Mouse (Mus musculus) layer of hippocampus, postnatal 14 days (tissue): ENCODE measurements around the gene Kctd18. TPM values are rescaled to one million over a fixed set of nuclear protein-coding genes. Genes with fewer than 3 reads are reported as not detected.

Source experiments
- DNase-seq, 2 experiments: peaks; one replicate each; pipeline ENCODE4 v3.0.0; 2021 to 2022; ENCODE audit warnings: low spot score in 2 of 2, mixed read lengths in 1 of 2
- total RNA-seq, 2 experiments: library from RNA; stranded (reverse); gene quantifications; 2 replicates each; pipeline ENCODE4 v1.2.3; 2021

The Kctd18 gene
- total RNA-seq, 2 experiments from 2014 or later, result 18.3 to 21.2 TPM

DNA sequence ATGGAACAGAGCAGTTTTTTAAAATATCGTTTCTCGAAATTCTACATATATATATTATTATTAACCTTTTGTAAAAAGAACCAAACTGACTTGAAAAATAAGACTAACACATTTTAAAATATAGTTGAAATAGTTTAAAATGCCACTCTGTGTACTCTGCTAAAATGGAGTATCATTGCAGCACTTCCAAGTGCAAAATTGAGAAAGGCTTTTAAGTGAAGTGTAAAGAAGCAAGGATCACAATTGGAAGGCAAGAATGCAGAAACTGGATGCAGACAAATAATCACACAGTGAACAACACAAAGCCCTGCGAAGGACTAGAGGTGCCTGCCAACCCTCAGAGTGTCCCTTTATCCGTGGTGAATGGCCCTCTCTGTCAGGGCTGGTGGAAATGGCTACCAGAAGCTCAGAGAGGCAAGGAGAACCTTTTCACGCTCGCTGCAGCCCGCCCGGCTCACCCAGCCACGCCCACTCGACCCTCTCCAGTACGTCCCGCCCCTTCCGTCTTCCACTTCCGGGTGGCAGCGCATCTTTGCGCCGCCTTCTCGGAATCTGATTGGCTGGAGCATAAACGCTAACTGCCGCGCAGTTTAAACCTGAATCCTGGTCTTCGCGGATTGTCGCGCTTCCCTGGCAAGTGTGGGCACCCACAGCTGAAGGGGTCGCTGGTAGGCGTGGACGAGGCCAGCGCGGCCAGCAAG, 23.2 kb downstream of the Kctd18 start, which contains the start of gene Sgo2a:
Gene Sgo2a (plus strand): TSS at position 540 of the 701 bp plus-strand sequence.
- DNase-seq, result peak; percentile 85 to 92

DNA sequence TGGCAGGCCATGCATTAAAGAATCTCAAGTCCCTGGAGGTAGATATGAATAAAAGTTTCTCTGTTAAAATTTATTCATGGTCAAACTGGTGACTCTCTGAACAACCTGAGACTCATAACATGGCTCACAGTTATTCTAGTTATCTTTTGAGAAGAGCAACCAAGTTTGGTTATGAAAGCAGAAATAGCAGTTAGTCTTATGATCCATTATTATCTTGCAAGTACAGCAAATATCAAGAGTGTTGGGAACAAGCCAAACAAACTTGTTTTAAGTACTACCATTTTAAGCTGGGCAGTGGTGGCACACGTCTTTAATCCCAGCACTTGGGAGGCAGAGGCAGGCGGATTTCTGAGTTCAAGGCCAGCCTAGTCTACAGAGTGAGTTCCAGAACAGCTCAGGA, 27.5 kb downstream of the Kctd18 start:
- no peak for DNase-seq

DNA sequence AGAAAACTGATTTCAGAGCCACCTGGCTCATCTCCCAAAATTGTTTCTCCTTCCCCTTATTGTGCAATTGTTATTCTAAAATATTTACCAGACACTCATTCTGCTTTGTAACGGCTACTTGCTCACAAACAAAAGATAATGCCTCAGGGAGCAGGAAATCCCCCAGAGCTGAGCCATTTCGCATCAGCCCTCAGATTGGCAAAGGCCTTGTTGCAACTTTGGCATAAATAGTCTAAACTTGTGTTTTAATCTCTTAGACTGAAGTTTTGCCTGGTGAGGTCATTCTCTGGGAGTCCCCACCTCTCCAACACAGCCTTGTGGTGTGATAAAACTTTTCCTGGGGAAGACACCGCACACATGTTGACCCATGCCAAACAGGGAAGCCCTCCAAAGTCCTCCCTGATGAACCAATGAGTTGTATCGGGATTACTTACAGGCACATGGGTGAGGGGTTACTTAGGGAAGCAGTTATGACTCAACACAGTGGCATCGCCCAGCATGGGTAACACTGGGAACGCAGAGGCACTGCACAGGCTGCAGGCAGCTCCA, 29.6 kb downstream of the Kctd18 start:
- DNase-seq, result no peak

DNA sequence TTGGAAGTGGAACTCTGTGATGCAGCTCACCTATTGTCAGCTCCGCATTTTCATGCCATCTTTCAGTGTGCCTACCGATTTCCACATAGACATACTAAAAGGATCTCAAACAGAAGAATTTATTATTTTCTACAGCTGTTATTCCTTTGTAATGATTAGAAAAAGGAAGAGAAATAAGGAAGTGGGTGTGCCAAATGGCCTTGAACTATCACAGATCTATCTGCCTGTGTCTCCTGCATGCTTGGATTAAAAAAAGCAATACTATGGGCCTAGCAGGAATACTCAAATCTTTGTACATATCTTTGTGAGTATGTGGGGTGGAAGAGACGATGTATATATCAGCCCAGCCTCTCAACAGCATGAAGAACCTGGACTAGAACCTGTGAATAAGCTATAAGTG, 41.9 kb downstream of the Kctd18 start:
- no peak for DNase-seq

DNA sequence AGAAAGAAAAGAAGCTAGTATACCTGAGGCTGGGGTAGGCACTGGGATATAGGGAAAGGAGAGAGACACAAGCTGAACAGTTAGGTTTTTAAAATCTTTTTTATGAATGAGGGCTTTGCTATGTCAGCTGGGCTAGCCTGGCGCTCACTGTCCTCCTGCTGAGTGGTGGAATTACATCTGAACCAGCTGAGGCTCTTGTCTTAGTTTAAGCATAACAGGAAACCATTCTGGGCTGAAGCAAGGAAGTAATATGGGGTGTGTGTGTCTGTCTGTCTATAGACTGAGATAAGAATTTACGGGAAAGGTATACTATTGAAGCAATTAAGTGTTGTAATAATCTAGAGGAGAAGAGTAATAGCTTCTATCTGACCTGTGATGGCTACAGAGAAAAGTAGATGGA, 47.2 kb downstream of the Kctd18 start:
- no peak for DNase-seq

DNA sequence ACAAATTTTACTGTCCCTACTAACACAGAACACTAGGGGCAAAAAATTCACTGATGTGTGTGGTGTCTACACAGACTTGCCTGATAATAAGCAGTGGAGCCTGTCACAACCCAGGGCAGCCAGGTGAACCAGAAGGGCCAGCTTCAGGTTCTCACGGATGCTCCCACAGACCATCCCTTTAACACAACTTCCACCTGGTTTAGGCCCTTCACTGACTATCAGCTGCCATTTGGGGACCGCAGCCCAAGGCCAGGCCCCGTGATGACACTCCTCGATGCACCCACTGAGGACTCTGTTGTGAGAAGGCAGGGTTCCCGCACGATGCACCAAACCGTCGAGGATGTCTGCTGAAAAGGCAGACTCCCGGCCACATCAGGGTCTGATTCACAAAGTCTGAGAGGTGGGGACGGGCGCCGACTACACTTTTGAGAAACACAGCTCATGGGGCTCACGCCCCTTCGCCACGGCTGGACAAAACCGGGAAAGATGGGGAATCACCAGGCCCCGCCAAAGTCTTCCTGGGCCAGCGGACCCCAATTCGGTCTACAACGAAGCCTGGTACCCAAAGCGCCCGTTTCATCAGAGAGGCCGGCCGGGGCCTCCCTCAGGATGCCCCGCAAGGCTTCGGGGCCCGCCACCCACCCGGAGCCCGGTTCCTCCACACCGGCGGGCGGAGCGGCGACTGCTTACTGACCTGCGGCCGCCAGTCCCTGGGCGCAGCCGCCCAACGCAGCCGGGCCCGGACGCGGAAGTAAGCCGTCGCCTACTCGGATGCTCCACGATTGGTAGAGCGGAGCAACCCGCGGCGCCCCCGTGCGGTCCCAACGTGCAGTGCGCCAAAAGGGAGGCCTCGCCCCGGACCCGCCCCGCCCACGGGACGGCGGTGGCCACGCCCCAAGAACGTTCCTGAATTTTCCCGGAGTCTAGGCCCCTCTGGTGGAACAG, 49.2 kb downstream of the Kctd18 start:
- peak; percentile 94 to 96 for DNase-seq

DNA sequence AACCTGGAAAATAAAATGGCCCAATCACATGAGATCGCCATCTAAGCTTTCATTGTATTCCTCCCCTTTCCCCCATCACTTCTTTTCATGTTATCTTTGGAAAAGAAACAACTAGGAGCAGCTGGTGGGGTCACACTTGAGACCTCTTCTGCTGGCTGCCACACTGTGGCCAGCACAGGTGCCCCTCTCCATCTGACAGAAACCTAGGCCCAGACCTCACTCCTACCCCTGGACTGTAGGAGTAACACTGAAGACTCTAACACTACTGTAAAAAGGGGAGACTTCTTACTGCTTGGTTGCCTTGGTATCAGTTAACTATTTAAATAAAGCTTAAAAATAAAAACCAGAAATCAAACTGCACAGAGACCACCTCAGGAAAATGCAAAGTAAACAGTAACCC, 63.0 kb downstream of the Kctd18 start:
- DNase-seq, result no peak

DNA sequence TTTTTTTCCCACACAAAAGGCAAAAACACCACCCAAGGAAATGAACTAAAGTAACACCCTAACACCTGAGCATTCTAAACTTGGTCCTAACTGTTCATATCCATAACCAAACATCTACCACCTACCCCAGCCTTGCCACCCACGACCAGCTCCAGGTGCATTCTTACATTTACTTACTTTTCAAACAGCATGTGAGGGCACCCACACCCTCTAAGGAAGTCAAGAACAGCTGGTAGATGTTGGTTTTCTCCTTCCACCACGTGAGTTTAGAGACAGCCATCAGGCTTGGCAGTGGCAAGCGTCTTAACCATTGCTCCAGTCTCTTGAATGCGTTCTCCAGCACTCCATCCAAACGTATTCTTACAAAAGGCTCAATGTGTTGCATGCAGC, 64.4 kb downstream of the Kctd18 start:
- DNase-seq, result no peak

DNA sequence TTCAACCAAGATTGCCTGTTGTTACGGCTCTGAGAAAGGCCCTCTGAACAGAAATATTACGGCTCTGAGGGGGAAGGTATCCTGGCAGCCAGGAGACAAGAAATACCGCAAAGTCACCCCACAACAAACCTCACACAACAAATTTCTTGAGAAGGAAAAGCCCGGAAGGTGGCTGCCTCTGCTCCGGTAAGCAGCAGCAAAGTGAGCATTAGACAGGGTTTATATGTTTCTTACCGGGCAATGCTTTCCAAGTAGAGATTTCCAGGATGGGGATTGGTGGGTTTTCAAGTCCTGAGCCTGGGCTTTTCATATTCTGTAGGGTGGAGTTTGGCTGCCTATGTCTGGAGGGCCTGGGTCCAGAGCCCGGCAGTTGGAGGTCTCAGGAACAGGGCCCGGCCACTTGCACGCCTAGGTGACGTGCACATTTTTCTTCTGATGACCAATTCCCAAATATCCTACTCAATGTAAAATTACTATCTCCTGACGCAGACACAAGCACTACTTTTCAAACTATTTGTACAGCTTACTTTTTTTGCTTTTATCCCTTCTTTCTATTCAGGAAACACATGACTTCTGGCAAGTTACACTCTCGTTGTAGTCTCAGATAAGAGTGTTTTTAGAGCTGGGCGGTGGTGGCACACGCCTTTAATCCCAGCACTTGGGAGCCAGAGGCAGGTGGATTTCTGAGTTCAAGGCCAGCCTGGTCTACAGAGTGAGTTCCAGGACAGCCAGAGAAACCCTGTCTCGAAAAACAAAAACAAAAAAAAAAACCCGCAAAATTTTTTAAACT, 65.0 kb downstream of the Kctd18 start:
- no peak for DNase-seq

DNA sequence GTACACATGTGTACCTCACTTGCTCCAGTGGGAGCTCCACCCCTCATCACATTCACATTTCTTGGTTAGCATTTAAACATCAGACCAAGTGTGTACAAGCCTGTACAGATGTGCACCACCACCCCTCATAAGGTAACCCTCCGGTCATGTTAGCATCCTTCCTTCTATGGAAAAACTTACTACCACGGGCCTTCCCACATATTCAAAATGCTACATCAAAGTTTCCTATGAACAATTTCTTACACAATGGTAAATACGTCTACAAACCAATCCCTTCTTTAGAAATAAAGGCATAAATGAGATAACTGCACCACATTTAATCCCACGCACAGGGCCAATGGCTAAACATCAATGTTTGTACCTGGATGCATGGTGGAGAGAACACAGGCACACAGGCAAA, 66.2 kb downstream of the Kctd18 start:
- no peak for DNase-seq

DNA sequence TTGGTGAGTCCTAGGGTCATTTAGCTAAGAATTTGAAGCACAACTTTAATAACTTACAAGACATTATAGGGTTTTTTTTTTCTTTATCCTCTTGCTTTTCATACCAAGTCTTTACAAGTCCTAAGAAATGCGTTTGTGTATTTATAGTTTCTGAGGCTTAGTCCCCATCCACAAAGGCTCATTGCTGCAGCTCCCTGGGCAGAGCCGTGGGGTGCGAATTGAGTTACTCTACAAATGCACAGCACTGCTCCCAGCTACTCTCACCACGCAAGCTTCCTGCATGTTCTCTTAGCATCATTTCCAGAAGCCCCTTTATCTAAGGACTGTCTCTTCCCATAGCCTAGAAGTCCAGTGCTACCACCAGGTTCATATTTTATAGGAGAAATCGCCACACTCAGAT, 69.0 kb downstream of the Kctd18 start:
- DNase-seq, result no peak

DNA sequence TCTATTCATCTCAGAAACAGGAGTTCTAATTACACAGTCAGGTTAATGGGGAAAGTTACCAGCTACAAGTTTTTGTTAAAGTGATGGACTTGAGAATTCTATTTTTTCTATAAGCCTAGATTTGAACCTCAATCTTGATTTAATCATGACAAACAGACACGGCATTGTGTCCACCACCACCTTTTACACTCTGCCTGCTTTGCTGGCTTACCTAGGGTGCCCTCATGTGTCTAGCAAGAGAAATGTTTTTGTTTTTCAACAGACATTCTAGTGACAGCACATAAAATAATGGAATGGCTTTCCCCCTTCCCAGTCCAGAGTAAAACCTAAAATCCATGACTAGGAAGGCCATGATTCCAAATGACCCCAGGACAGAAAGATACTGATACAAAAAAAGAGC, 69.6 kb downstream of the Kctd18 start:
- peak in 1 of 2 experiments; percentile 42 for DNase-seq

DNA sequence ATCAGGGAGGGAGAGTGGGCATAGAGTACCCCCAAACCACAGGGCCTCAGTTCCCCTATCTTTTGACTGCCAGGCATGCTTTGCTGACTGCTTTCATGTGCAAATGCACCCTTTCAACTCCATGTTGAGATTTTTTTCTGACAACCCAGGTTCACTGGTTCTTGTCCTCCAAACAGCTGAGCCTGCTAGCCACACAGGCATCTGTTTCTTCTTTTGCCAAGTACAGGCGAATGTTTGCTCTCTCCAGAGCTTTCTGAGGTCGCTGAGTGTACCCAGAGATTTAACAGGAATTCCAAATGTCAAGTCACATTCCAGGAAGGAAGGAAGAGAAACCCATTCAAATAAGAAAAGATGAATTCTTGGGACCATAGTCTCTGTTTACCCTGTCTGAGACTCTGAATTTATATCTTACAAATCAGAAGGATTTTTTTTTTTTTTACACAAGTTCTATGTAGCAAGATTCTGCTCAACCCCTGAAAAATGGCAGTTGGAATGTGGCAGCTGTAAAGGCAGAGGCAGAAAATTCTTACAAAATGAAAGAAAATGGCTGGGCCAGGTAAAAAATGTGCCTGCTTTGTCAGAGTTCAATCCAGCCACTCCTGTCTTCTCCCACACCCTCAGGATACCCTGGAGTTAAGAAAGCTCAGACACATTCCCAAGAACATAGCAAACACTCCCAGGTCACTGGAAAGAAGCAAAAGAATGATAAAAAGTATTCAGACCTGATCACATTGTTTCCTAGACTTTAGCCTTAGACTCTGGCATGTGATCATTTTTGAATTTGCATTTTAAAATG, 71.0 kb downstream of the Kctd18 start:
- DNase-seq, result no peak

DNA sequence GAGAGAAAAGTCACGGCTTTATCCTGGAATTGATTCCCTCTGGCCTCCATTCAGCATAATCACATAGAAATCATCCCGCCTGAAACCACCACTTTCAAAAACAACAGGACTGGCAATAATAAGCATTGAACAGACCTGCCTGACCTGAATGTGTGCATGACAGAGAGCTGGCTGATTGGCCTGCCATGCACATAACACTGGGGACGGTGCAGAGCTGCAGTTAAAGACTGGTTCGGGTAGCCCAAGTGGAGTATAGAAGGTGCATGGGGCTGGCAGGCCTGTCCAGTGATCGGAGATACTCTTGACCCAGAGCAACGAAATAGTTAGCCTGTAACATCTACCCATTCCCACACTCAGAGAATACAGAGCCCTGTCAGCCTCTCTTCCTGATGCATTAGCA, 76.5 kb downstream of the Kctd18 start:
- DNase-seq, result no peak

DNA sequence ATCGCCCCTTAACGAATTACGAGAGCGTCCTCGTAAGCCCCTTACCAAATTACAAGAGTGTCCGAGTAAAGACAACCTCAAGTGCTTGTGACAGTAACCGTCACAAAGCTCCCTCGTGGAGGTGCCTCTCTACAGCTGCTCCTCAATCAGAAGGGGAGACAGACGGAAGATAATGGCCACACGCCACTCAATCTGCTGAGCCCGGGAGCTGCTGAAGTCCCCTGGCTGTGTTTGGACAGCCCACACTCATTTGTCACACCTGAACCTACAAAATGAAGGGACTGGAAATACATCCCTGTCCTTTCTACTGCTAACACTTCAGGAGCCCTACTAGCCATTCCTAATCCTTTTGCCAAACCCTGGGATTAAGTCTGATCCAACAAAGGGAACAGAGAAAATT, 77.0 kb downstream of the Kctd18 start:
- DNase-seq, result no peak

DNA sequence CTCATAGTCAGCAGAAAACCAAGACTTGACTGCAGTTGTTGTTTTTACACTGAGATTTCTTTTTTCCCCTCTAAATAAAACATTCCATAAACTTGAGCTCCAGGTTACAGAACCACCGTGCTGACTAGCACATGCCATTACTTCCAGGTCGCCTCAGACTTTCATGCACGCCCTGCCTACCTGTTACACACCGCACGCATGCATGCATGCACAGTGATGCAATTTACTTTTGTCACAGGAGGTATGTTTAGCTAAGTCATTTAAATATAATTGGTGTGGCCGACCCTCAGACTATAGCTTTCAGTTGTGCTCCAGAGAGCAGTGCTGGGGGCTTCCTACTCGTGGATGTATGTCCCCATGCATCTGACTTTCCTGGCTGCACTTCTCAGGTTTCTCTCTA, 77.7 kb downstream of the Kctd18 start:
- DNase-seq, result no peak

DNA sequence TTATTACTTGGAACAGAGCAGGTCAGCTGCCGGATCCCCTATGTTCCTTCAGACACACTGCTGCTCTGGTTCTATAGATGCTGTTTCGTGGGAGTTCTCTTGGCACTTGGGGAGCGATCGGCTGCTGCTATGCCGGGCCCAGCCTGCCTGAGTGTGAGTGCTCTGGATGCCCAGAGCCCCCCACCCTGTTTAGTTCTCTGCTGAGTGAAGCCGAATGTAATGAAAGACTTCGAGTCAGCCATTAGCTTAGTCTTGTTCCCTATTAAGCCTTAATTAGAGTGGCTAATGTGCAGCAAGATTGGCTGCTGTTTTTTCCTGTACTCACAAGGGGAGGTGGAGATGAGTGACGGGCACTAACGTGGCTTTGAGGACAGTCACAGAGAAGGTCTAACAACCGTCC, 78.1 kb downstream of the Kctd18 start:
- no peak for DNase-seq

DNA sequence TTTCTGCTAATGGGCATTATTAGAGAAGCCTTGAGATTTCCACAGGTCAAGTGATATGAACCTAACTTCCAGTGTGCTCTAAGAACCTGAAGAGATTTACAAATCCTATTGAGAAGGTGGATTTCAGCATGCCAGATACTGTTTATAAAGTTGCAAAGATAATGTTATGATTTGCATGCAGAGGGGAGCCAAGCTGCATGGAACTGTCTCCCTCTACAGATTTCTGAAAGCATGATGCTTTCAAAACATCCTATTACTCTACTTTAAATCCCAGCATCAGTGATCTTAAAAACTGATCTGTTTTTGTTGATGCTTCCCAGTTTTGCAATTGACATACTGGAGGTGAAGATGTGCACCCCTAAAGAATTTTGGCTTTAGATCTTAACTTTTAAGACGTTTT, 84.5 kb downstream of the Kctd18 start:
- DNase-seq, result no peak

DNA sequence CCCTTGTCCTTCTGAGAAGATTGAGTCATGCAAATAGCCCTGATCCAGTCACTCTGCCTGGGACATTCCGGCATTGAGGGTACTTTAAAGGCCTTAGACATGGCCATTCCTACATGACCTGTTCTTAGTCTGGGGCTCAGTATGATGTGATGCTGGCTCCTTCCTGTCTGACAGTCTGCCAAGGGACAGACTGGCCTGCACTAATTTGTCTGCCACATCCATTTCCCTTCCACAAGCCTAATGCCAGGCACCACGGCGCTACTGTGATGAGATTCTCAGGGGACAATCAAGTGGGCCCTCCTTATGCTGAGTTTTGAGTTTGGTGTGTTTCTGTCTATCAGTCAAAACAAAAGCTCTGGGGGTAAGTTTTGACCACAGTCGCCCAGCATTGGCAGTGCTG, 100.2 kb downstream of the Kctd18 start:
- no peak for DNase-seq

DNA sequence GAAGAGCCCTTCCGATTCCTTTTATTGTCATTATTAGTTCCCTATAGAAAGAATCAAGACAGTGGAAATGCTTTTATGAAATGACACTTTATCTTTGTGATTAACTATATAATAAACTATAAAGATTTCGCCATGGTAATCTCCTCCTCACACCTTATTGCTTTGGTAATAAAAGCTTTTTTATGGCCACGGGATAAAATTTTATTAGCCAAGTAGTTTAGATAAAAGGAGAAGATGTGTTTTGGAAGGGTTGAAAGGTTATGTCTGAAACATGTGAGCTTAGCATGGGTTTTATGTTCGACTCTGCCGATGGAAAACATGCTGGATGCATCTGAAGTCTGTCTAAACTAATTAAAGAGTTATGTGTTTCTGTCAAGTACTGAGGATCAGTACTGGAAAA, 101.4 kb downstream of the Kctd18 start:
- no peak for DNase-seq

DNA sequence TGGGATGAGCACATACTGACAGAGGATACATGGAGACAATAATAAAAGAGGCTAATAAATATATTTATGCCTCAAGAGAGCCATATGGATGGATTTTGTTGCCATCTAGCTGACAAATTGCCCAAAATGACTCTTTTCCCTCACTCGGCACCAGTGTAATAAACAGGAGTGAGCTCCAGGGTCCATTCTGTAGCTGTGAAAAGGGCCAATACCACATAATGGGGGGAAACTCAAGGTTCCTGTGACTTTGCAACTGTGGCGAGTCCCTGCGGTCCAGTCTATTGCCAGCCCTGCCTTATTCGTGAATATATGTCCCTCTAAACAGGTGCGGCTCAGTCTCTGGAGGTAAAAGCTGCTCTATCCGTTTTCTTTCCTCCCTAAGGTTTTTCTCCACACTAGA, 107.2 kb downstream of the Kctd18 start:
- DNase-seq, result no peak
